Mouse (Mus musculus): ENCODE measurements around the gene Syne4.

GRCm38 (mm10) chr7:30288046-30288445 is 26.6 kb upstream of the Syne4 start:
- no peak for TF ChIP-seq CTCF (IDR thresholded peaks at IDR 0.05; ENCODE audit: low read depth, low read length)
- no peak for TF ChIP-seq POLR2A (IDR thresholded peaks at IDR 0.05; ENCODE audit: insufficient read depth, low read length)
- no peak for TF ChIP-seq EP300 (IDR thresholded peaks at IDR 0.05; ENCODE audit: insufficient read depth, low read depth, low read length)
